Mouse (Mus musculus) ES-Bruce4 (cell line): Measurements from ENCODE around the gene Prtn3.

Experiments
- CTCF ChIP-seq: IDR thresholded peaks from one replicate; pipeline ENCODE4 v1.8.1; 2011; ENCODE audit warnings: low read depth, low read length
- EP300 ChIP-seq: IDR thresholded peaks from 2 replicates; pipeline ENCODE4 v1.6.1; 2011; ENCODE audit warnings: low read depth, low read length; ENCODE audit not compliant: insufficient read depth

- TF ChIP-seq EP300: no peak
- TF ChIP-seq CTCF: no peak
These were observed 27.7 kb upstream of the Prtn3 start for GRCm38 (mm10) chr10:79846553-79846952.
